Mouse (Mus musculus): ENCODE measurements around the gene Eef1akmt3. TPM values are rescaled to one million over a fixed set of nuclear protein-coding genes. Genes with fewer than 3 reads are reported as not detected.

Eef1akmt3 gene
- polyA plus RNA-seq, 1 experiment from 2014 or later, result 0.52 TPM

GRCm38 (mm10) chr10:126987183-126988118 is 53.9 kb downstream of the Eef1akmt3 start:
- WGBS, result 45% methylated on average over 8 of the region's 8 CpGs
- Histone ChIP-seq H3K4me3 (peak overlapping the region; percentile 7; the same call in 1 of the 2 replicates), H3K36me3 (peaks cover 11% of the 10 kb centered on the region), H3K9ac (no peak overlapping the region; the same call in 1 of the 2 replicates), H3K4me2 (peak overlapping the region; percentile 37), H3K27ac (peak overlapping the region; percentile 91), H3K27me3 (no peaks in the 10 kb centered on the region), H3K9me3 (no peaks in the 10 kb centered on the region), H3K4me1 (peaks cover 83% of the 10 kb centered on the region)
- no peak for ATAC-seq (ENCODE audit: borderline replicate concordance, extremely low read depth, low FRiP score, low TSS enrichment)

GRCm38 (mm10) chr10:126986541-126986961 is 54.8 kb downstream of the Eef1akmt3 start:
- Histone ChIP-seq H3K27ac (peak overlapping the region; percentile 91), H3K4me3 (0 out of 2 replicates have a peak overlapping the region, but pooled peaks have one; percentile 7), H3K9me3 (no peaks in the 10 kb centered on the region), H3K9ac (no peak overlapping the region; the same call in 1 of the 2 replicates), H3K36me3 (peaks cover 2% of the 10 kb centered on the region), H3K4me1 (peaks cover 92% of the 10 kb centered on the region), H3K27me3 (no peaks in the 10 kb centered on the region), H3K4me2 (peak overlapping the region; percentile 37)
- ATAC-seq (ENCODE audit: borderline replicate concordance, extremely low read depth, low FRiP score, low TSS enrichment), result peak; percentile 87
- WGBS, result 36% methylated on average over 4 of the region's 4 CpGs

DNA sequence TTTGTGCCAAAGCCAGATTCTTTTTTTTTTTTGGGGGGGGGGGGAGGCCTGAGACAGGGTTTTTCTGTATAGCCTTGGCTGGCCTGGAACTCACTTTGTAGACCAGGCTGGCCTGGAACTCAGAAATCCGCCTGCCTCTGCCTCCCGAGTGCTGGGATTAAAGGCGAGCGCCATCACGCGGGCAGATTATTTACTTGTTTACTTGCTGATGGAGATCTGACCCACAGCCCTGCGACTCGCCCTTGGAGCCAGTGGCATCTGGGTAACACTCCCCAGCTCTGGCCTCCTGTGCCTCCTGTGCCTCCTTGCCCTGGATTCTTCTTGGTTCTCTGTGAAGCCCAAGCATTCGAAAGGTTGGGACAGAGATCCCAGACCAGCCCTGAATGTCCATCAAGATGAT is 55.7 kb downstream of the Eef1akmt3 start:
- H3K9me3 ChIP-seq, result no peaks in the 10 kb centered on the region
- H3K4me1 ChIP-seq, result peaks cover 97% of the 10 kb centered on the region
- peak overlapping the region; percentile 91 for H3K27ac ChIP-seq
- no peak overlapping the region for H3K9ac ChIP-seq
- no peaks in the 10 kb centered on the region; the same call in 1 of the 2 replicates for H3K36me3 ChIP-seq
- no peak overlapping the region for H3K4me3 ChIP-seq
- no peaks in the 10 kb centered on the region for H3K27me3 ChIP-seq
- no peak overlapping the region for H3K4me2 ChIP-seq
- 88% methylated on average over 9 of the region's 9 CpGs for WGBS
- ATAC-seq (ENCODE audit: borderline replicate concordance, extremely low read depth, low FRiP score, low TSS enrichment), result no peak

- no peak overlapping the region; the same call in 1 of the 2 replicates for H3K9ac ChIP-seq
- peak overlapping the region; percentile 91 for H3K27ac ChIP-seq
- peaks cover 96% of the 10 kb centered on the region for H3K4me1 ChIP-seq
- H3K36me3 ChIP-seq, result no peaks in the 10 kb centered on the region; the same call in 1 of the 2 replicates
- H3K9me3 ChIP-seq, result no peaks in the 10 kb centered on the region
- no peak overlapping the region for H3K4me3 ChIP-seq
- no peak for ATAC-seq (ENCODE audit: borderline replicate concordance, extremely low read depth, low FRiP score, low TSS enrichment)
- no peaks in the 10 kb centered on the region for H3K27me3 ChIP-seq
- 70% methylated on average over 4 of the region's 4 CpGs for WGBS
- no peak overlapping the region for H3K4me2 ChIP-seq
Observed at GRCm38 (mm10) chr10:126985127-126985526, 56.2 kb downstream of the Eef1akmt3 start.

DNA sequence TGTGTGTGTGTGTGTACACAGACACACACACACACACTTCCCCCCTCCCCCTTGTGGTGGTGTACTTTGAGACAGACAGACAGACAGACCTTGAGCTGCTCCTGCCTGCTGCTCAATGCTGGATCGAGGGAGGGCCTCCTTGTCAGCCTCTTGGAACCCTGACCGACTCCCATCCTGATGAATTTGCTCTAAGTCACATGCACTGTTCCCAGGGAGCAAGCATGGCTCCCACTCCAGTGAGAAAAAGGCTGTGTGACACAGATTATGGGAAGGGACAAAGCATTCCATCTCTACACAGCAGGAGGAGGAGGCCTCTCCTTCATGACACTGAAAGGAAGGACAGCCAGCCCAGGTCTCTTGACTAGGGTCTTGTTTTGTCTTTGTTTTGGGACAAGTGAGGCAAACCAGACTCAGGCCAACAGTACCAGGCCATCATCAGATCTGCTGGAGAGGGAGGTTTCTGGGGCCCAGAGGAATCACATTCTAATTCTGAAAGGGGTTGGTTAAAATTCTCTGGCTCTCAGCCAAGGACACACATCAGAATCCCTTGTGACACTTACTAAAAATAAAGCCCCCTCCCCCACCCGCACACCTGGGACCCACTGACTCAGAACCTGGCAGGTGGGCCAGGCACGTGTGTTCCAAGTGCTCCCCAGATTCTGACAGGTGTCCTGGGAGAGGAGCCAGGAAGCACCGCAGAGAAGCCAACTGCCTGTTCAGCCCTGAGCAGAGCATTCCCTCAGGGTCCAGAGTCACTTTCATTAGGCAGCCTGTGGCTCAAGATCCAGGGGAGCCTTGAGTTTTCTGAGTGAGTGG is 56.9 kb downstream of the Eef1akmt3 start:
- WGBS, result 16% methylated on average over 5 of the region's 5 CpGs
- peak overlapping the region; percentile 92; the same call in 1 of the 2 replicates for H3K4me3 ChIP-seq

DNA sequence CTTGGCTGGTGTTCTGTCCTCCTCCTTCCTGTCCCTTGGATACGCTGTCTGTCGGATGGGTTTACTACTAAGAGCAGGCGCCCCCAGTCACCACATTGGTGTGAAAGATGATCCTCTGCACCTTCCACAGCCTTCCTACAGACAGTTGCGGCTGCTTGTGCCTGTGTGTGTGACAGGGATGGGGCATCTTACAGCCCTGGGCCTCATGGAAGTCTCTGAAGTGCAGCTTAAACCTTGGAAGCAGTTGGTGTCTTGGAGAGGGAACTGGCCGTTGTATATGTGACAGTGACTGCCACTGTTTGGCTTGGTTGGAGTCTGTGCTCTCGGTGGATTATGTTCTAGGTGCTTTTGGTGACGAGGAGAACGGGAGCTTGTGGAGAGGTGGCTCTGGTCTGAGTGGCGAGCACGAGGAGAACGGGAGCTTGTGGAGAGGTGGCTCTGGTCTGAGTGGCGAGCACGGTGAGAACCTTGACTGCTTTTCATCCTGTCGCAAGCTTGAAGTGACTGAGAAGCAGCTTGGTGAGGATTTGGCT is 58.1 kb downstream of the Eef1akmt3 start:
- peak overlapping the region; percentile 91 for H3K27ac ChIP-seq
- ATAC-seq (ENCODE audit: borderline replicate concordance, extremely low read depth, low FRiP score, low TSS enrichment), result no peak
- H3K36me3 ChIP-seq, result no peaks in the 10 kb centered on the region; the same call in 1 of the 2 replicates
- no peaks in the 10 kb centered on the region for H3K27me3 ChIP-seq
- 26% methylated on average over 14 of the region's 14 CpGs for WGBS
- peak overlapping the region; percentile 47; the same call in 1 of the 2 replicates for H3K9ac ChIP-seq
- H3K4me2 ChIP-seq, result peak overlapping the region; percentile 92
- no peaks in the 10 kb centered on the region for H3K9me3 ChIP-seq
- peak overlapping the region; percentile 92 for H3K4me3 ChIP-seq
- H3K4me1 ChIP-seq, result peaks cover 78% of the 10 kb centered on the region

More for the DNA sequence above, 56.9 kb downstream of the Eef1akmt3 start:
- no peaks in the 10 kb centered on the region; the same call in 1 of the 2 replicates for H3K36me3 ChIP-seq
- peak overlapping the region; percentile 91 for H3K27ac ChIP-seq
- no peaks in the 10 kb centered on the region for H3K27me3 ChIP-seq
- peak overlapping the region; percentile 17; the same call in 1 of the 2 replicates for H3K9ac ChIP-seq
- H3K9me3 ChIP-seq, result no peaks in the 10 kb centered on the region
- H3K4me2 ChIP-seq, result peak overlapping the region; percentile 92
- no peak for ATAC-seq (ENCODE audit: borderline replicate concordance, extremely low read depth, low FRiP score, low TSS enrichment)
- H3K4me1 ChIP-seq, result peaks cover 90% of the 10 kb centered on the region

GRCm38 (mm10) chr10:126981746-126982145 is 59.6 kb downstream of the Eef1akmt3 start:
- no peaks in the 10 kb centered on the region for H3K27me3 ChIP-seq
- H3K4me3 ChIP-seq, result peak overlapping the region; percentile 92
- 51% methylated on average over 3 of the region's 3 CpGs for WGBS
- peaks cover 74% of the 10 kb centered on the region for H3K4me1 ChIP-seq
- peak overlapping the region; percentile 92 for H3K4me2 ChIP-seq
- no peak for ATAC-seq (ENCODE audit: borderline replicate concordance, extremely low read depth, low FRiP score, low TSS enrichment)
- 0 out of 2 replicates have a peak overlapping the region, but pooled peaks have one; percentile 91 for H3K27ac ChIP-seq
- H3K36me3 ChIP-seq, result no peaks in the 10 kb centered on the region; the same call in 1 of the 2 replicates
- peak overlapping the region; percentile 47 for H3K9ac ChIP-seq
- H3K9me3 ChIP-seq, result no peaks in the 10 kb centered on the region

MicroRNA genes within 50 kb of the gene (microRNA counts, 519-probe panel; counts per million panel counts)
- microRNA mmu-miR-26a (2,569 counts per million, percentile 58 among the panel's probes with 10 or more counts), microRNA mmu-miR-546 (19.7 counts per million)

Small RNA genes lying within 50 kb of the gene (microRNA-seq; reads per million reads assigned to microRNA genes)
- gene Mir26a-2 (60.0 reads per million, percentile 48 among the genes with 10 or more reads in this experiment), gene Mir546 (0.74 reads per million)

Other genes with a start within 250 kb of the Eef1akmt3 start
- gene Atp23, start 140.2 kb downstream of the Eef1akmt3 start, polyA plus RNA-seq (2015; fragmentation: Nextera tagmentation; extraction: Ambion mirVana), result 16.2 and 18.7 TPM in 2 replicates
- gene Ctdsp2, start 62.8 kb downstream of the Eef1akmt3 start, polyA plus RNA-seq (2015; fragmentation: Nextera tagmentation; extraction: Ambion mirVana), result 68.6 and 73.1 TPM in 2 replicates
- 0.25 and 0.39 TPM in 2 replicates for gene Avil, start 40.8 kb downstream of the Eef1akmt3 start, polyA plus RNA-seq (2015; fragmentation: Nextera tagmentation; extraction: Ambion mirVana)
- 73.2 and 79.2 TPM in 2 replicates for gene Tsfm, start 10.7 kb downstream of the Eef1akmt3 start, polyA plus RNA-seq (2015; fragmentation: Nextera tagmentation; extraction: Ambion mirVana)
- gene Mettl1, start 99 bp downstream of the Eef1akmt3 start, polyA plus RNA-seq (2015; fragmentation: Nextera tagmentation; extraction: Ambion mirVana), result 45.8 and 49.6 TPM in 2 replicates
- gene Cyp27b1, start 6.7 kb upstream of the Eef1akmt3 start, polyA plus RNA-seq (2015; fragmentation: Nextera tagmentation; extraction: Ambion mirVana), result 0.16 and 0.25 TPM in 2 replicates
- gene March9, start 18.7 kb upstream of the Eef1akmt3 start, polyA plus RNA-seq (2015; fragmentation: Nextera tagmentation; extraction: Ambion mirVana), result 0.61 and 0.86 TPM in 2 replicates
- 1,786 and 1,890 TPM in 2 replicates for gene Cdk4, start 22.0 kb upstream of the Eef1akmt3 start, polyA plus RNA-seq (2015; fragmentation: Nextera tagmentation; extraction: Ambion mirVana)
- gene Tspan31, start 28.8 kb upstream of the Eef1akmt3 start, polyA plus RNA-seq (2015; fragmentation: Nextera tagmentation; extraction: Ambion mirVana), result 161 and 175 TPM in 2 replicates
- gene Agap2, start 33.8 kb upstream of the Eef1akmt3 start, polyA plus RNA-seq (2015; fragmentation: Nextera tagmentation; extraction: Ambion mirVana), result 0.05 and 0.07 TPM in 2 replicates
- gene Os9, start 79.6 kb upstream of the Eef1akmt3 start, polyA plus RNA-seq (2015; fragmentation: Nextera tagmentation; extraction: Ambion mirVana), result 90.1 and 101 TPM in 2 replicates
- 2.8 and 3.6 TPM in 2 replicates for gene B4galnt1, start 123.7 kb upstream of the Eef1akmt3 start, polyA plus RNA-seq (2015; fragmentation: Nextera tagmentation; extraction: Ambion mirVana)
- 0.86 and 0.93 TPM in 2 replicates for gene Slc26a10, start 139.1 kb upstream of the Eef1akmt3 start, polyA plus RNA-seq (2015; fragmentation: Nextera tagmentation; extraction: Ambion mirVana)
- gene Arhgef25, start 148.6 kb upstream of the Eef1akmt3 start, polyA plus RNA-seq (2015; fragmentation: Nextera tagmentation; extraction: Ambion mirVana), result 55.4 and 59.0 TPM in 2 replicates
- 73.9 and 82.6 TPM in 2 replicates for gene Dtx3, start 154.2 kb upstream of the Eef1akmt3 start, polyA plus RNA-seq (2015; fragmentation: Nextera tagmentation; extraction: Ambion mirVana)
- 24.4 and 27.2 TPM in 2 replicates for gene Pip4k2c, start 170.1 kb upstream of the Eef1akmt3 start, polyA plus RNA-seq (2015; fragmentation: Nextera tagmentation; extraction: Ambion mirVana)
- gene Kif5a, start 221.8 kb upstream of the Eef1akmt3 start, polyA plus RNA-seq (2015; fragmentation: Nextera tagmentation; extraction: Ambion mirVana), result 0.70 and 1.3 TPM in 2 replicates
- 184 and 189 TPM in 2 replicates for gene Dctn2, start 224.9 kb upstream of the Eef1akmt3 start, polyA plus RNA-seq (2015; fragmentation: Nextera tagmentation; extraction: Ambion mirVana)
- 13.3 and 18.8 TPM in 2 replicates for gene Mbd6, start 247.5 kb upstream of the Eef1akmt3 start, polyA plus RNA-seq (2015; fragmentation: Nextera tagmentation; extraction: Ambion mirVana)

All from lung, embryonic 15.5 days (tissue).